Mouse (Mus musculus) bone marrow, adult 2 months (tissue): ENCODE data around the gene Sipa1l2. TPM values are rescaled to one million over a fixed set of nuclear protein-coding genes. Genes with fewer than 3 reads are reported as not detected.

Experiments
- H3K27ac ChIP-seq: fragments of 200-500 bp; 2 replicates; pipeline ENCODE4 v1.5.1; 2012; ENCODE audit warnings: low read depth, mild to moderate bottlenecking, control low read depth, inconsistent platforms, low read length; ENCODE audit not compliant: control insufficient read depth, poor library complexity, insufficient read depth
- H3K4me1 ChIP-seq: fragments of 200-500 bp; 2 replicates; pipeline ENCODE4 v1.6.1; 2011; ENCODE audit warnings: low read length; ENCODE audit not compliant: control insufficient read depth, insufficient read depth
- H3K4me3 ChIP-seq: fragments of 200-500 bp; replicated peaks from 2 replicates; pipeline ENCODE3; 2011; ENCODE audit warnings: mild to moderate bottlenecking, low read depth, low read length, control low read depth; ENCODE audit not compliant: control insufficient read depth
- CTCF ChIP-seq: fragments of 200-500 bp; IDR thresholded peaks from 2 replicates; pipeline ENCODE4 v1.5.1; 2011; ENCODE audit warnings: low read length, control low read depth; ENCODE audit not compliant: control insufficient read depth, insufficient read depth
- POLR2A ChIP-seq: fragments of 200-500 bp; IDR thresholded peaks from 2 replicates; pipeline ENCODE4 v1.6.1; 2011; ENCODE audit warnings: low read depth, mild to moderate bottlenecking, control low read depth, low read length, borderline replicate concordance; ENCODE audit not compliant: control insufficient read depth
- WGBS: fragments of 180-500 bp; shearing (Covaris S2); methylation state at CpG from one replicate; pipeline ENCODE4 v1.1.7; 2018; 5-methylcytosine and 5-hydroxymethylcytosine counted together
- polyA plus RNA-seq: library from polyadenylated mRNA; stranded (reverse); fragments of >200 nt; gene quantifications from 2 replicates; pipeline ENCODE4 v1.2.4, GENCODE M21; 2011; ENCODE audit warnings: low replicate concordance; ENCODE audit not compliant: missing spikeins, insufficient read depth, insufficient read length

Gene Sipa1l2
- polyA plus RNA-seq, 1 experiment = 6.7 TPM

GRCm38 (mm10) chr8:125570835-125571465, 1.3 kb upstream of the Sipa1l2 start:
- no peaks in the 10 kb centered on the region for H3K4me1 ChIP-seq
- TF ChIP-seq POLR2A = no peak
- no peak for TF ChIP-seq CTCF
- H3K27ac ChIP-seq = no peak overlapping the region
- no peak overlapping the region for H3K4me3 ChIP-seq
- WGBS = 77% methylated on average over 12 of the region's 12 CpGs

GRCm38 (mm10) chr8:125570389-125570788, 781 bp upstream of the Sipa1l2 start:
- Histone ChIP-seq H3K4me1 (no peaks in the 10 kb centered on the region), H3K27ac (peak overlapping the region; percentile 63), H3K4me3 (peak overlapping the region; percentile 86)
- no peak for TF ChIP-seq CTCF
- TF ChIP-seq POLR2A = no peak
- WGBS = 10% methylated on average over 13 of the region's 13 CpGs

GRCm38 (mm10) chr8:125568851-125569532, 616 bp downstream of the Sipa1l2 start:
- under 1% methylated on average over 39 of the region's 39 CpGs for WGBS
- no peak for TF ChIP-seq POLR2A
- TF ChIP-seq CTCF = no peak
- Histone ChIP-seq H3K4me3 (peak overlapping the region; percentile 88), H3K27ac (peak overlapping the region; percentile 83), H3K4me1 (no peaks in the 10 kb centered on the region)

GRCm38 (mm10) chr8:125568421-125568850, 1.2 kb downstream of the Sipa1l2 start:
- H3K27ac ChIP-seq = peak overlapping the region; percentile 59
- no peaks in the 10 kb centered on the region for H3K4me1 ChIP-seq
- 1% methylated on average over 14 of the region's 14 CpGs for WGBS
- H3K4me3 ChIP-seq = peak overlapping the region; percentile 88
- TF ChIP-seq CTCF (no peak), POLR2A (no peak)

- WGBS = 37% methylated on average over 7 of the region's 7 CpGs
- TF ChIP-seq CTCF (peak; percentile 18; the same call in 1 of the 2 replicates), POLR2A (no peak)
These were observed 2.0 kb downstream of the Sipa1l2 start for GRCm38 (mm10) chr8:125567569-125567968.

GRCm38 (mm10) chr8:125562878-125563277, 6.7 kb downstream of the Sipa1l2 start:
- Histone ChIP-seq H3K4me1 (peaks cover 10% of the 10 kb centered on the region), H3K27ac (no peak overlapping the region), H3K4me3 (no peak overlapping the region)
- 79% methylated on average over 8 of the region's 8 CpGs for WGBS
- no peak for TF ChIP-seq CTCF
- no peak for TF ChIP-seq POLR2A

More at GRCm38 (mm10) chr8:125567569-125567968, 2.0 kb downstream of the Sipa1l2 start:
- Histone ChIP-seq H3K4me3 (no peak overlapping the region), H3K27ac (no peak overlapping the region; the same call in 1 of the 2 replicates), H3K4me1 (no peaks in the 10 kb centered on the region)

GRCm38 (mm10) chr8:125560825-125561490, 8.7 kb downstream of the Sipa1l2 start:
- H3K27ac ChIP-seq = no peak overlapping the region
- TF ChIP-seq POLR2A (no peak), CTCF (no peak)
- H3K4me1 ChIP-seq = peaks cover 14% of the 10 kb centered on the region
- H3K4me3 ChIP-seq = no peak overlapping the region
- WGBS = 31% methylated on average over 11 of the region's 11 CpGs

- TF ChIP-seq CTCF (no peak), POLR2A (no peak)
- H3K4me1 ChIP-seq = peaks cover 14% of the 10 kb centered on the region
- H3K27ac ChIP-seq = peak overlapping the region; percentile 76
- 41% methylated on average over 5 of the region's 5 CpGs for WGBS
- H3K4me3 ChIP-seq = no peak overlapping the region
These were observed 10.4 kb downstream of the Sipa1l2 start for GRCm38 (mm10) chr8:125559066-125559653.
